Mouse (Mus musculus) embryonic stem cell, embryonic (primary cell): Measurements from ENCODE around the gene Emc9.

ENCODE experiments used
- CTCF ChIA-PET, 4 experiments: fragments of 300-600 bp in 2 of 4; fragments of 350-600 bp in 2 of 4; sonication (Branson Sonifier 250); formaldehyde crosslinking; loops; one replicate each; lab custom pipeline; 2022; ENCODE audit warnings: inconsistent platforms in 2 of 4; lab: Charles Lee
- POLR2A ChIA-PET, 4 experiments: fragments of 300-600 bp in 2 of 4; fragments of 350-600 bp in 2 of 4; sonication (Branson Sonifier 250); formaldehyde crosslinking; loops; one replicate each; lab custom pipeline; 2022; ENCODE audit warnings: antibody characterized with exemption in 4 of 4, inconsistent platforms in 1 of 4; lab: Charles Lee

The Emc9 gene

GRCm38 (mm10) chr14:55579511-55580496 lies 5.3 kb downstream of the Emc9 start:
- POLR2A ChIA-PET: interaction anchor here in 3 of 4 experiments (0.6 to 8.0 kb wide), 17 partner anchors 11 to 1518 kb away, joined by 3 to 92 read pairs (median 4); partner anchors contain the start of genes A730061H03Rik (in 3 of the 3), Dcaf11 (in 3 of the 3), Psme2 (in 3 of the 3) and Rnf31 (in 3 of the 3)
- CTCF ChIA-PET: interaction anchor here in 3 of 4 experiments (0.5 to 1.9 kb wide), 9 partner anchors 11 to 1484 kb away, joined by 3 to 5 read pairs (median 4); partner anchors contain the start of genes A730061H03Rik (in 1 of the 3), Psme2 (in 1 of the 3) and Rec8 (in 1 of the 3)

GRCm38 (mm10) chr14:55578668-55579269 lies 6.3 kb downstream of the Emc9 start:
- POLR2A ChIA-PET: interaction anchor here (0.6 to 8.0 kb wide), 23 partner anchors 9 to 666 kb away, joined by 3 to 92 read pairs (median 5); partner anchors contain the start of genes A730061H03Rik (in 4 of the 4), Dcaf11 (in 4 of the 4), Rnf31 (in 3 of the 4) and Psme2 (in 2 of the 4)
- CTCF ChIA-PET: interaction anchor here in 3 of 4 experiments (0.6 to 1.5 kb wide), 15 partner anchors 12 to 937 kb away, joined by 3 to 9 read pairs (median 3); partner anchors contain the start of genes Psme2 (in 3 of the 3), Rnf31 (in 3 of the 3), A730061H03Rik (in 2 of the 3) and Dcaf11 (in 1 of the 3)

- CTCF ChIA-PET: interaction anchor here in 3 of 4 experiments (0.5 to 1.5 kb wide), 15 partner anchors 13 to 936 kb away, joined by 3 to 9 read pairs (median 3); partner anchors contain the start of genes Psme2 (in 3 of the 3), Rnf31 (in 3 of the 3), A730061H03Rik (in 2 of the 3) and Dcaf11 (in 1 of the 3)
- POLR2A ChIA-PET: interaction anchor here (0.6 to 8.0 kb wide), 27 partner anchors 10 to 665 kb away, joined by 3 to 92 read pairs (median 4); partner anchors contain the start of genes A730061H03Rik (in 4 of the 4), Dcaf11 (in 4 of the 4), Rec8 (in 3 of the 4) and Rnf31 (in 3 of the 4)
Measured at GRCm38 (mm10) chr14:55577871-55578667, 7.0 kb downstream of the Emc9 start, which contains the start of gene Psme1. TSS of gene Psme1 (plus strand) at chr14:55578123.

- CTCF ChIA-PET: interaction anchor here in 2 of 4 experiments (0.5 to 1.6 kb wide), 6 partner anchors 13 to 299 kb away, joined by 3 to 19 read pairs (median 4); partner anchors contain the start of genes A730061H03Rik (in 1 of the 2), Dcaf11 (in 1 of the 2) and Pck2 (in 1 of the 2)
- POLR2A ChIA-PET: interaction anchor here in 3 of 4 experiments (0.7 to 8.0 kb wide), 10 partner anchors 9 to 59 kb away, joined by 4 to 92 read pairs (median 10); partner anchors contain the start of genes A730061H03Rik (in 2 of the 3), Dcaf11 (in 2 of the 3), Psme2 (in 2 of the 3) and Rnf31 (in 2 of the 3)
Measured at GRCm38 (mm10) chr14:55576376-55576775, 8.7 kb downstream of the Emc9 start.

- ChIA-PET CTCF (interaction anchor here in 3 of 4 experiments (0.6 to 1.6 kb wide), 10 partner anchors 10 to 574 kb away, joined by 3 to 19 read pairs (median 4); partner anchors contain the start of genes A730061H03Rik (in 1 of the 3), Dcaf11 (in 1 of the 3), Emc9 (in 1 of the 3) and Pck2 (in 1 of the 3)), POLR2A (interaction anchor here (0.6 to 8.0 kb wide), 16 partner anchors 9 to 921 kb away, joined by 3 to 92 read pairs (median 6); partner anchors contain the start of genes A730061H03Rik (in 2 of the 4), Dcaf11 (in 2 of the 4), Psme2 (in 2 of the 4) and Rnf31 (in 2 of the 4))
Measured at GRCm38 (mm10) chr14:55575711-55576110, 9.4 kb downstream of the Emc9 start.

- ChIA-PET POLR2A (interaction anchor here (0.6 to 8.0 kb wide), 19 partner anchors 9 to 922 kb away, joined by 3 to 92 read pairs (median 4); partner anchors contain the start of genes A730061H03Rik (in 3 of the 4), Dcaf11 (in 2 of the 4), Psme2 (in 2 of the 4) and Rnf31 (in 2 of the 4)), CTCF (interaction anchor here in 2 of 4 experiments (0.6 to 1.5 kb wide), 7 partner anchors 10 to 574 kb away, joined by 3 to 13 read pairs (median 3); partner anchors contain the start of genes Emc9 (in 1 of the 2) and Pck2 (in 1 of the 2))
Measured at GRCm38 (mm10) chr14:55575302-55575701, 9.8 kb downstream of the Emc9 start, which contains the start of gene Fitm1. TSS of gene Fitm1 (plus strand) at chr14:55575617.

- CTCF ChIA-PET: no interaction called here
- POLR2A ChIA-PET: interaction anchor here in 3 of 4 experiments (0.6 to 2.8 kb wide), 6 partner anchors 11 to 1337 kb away, joined by 3 to 15 read pairs (median 6); partner anchors contain the start of genes A730061H03Rik (in 3 of the 3), Dcaf11 (in 2 of the 3), Emc9 (in 1 of the 3) and Pck2 (in 1 of the 3)
Measured at GRCm38 (mm10) chr14:55571760-55572159, 13.3 kb downstream of the Emc9 start.

GRCm38 (mm10) chr14:55570588-55570987 lies 14.5 kb downstream of the Emc9 start:
- ChIA-PET CTCF (interaction anchor here in 2 of 4 experiments (0.6 to 1.7 kb wide), 3 partner anchors 10 to 314 kb away, joined by 3 to 6 read pairs (median 3); partner anchors contain the start of genes A730061H03Rik (in 1 of the 2) and Khnyn (in 1 of the 2)), POLR2A (interaction anchor here in 3 of 4 experiments (0.7 to 2.8 kb wide), 9 partner anchors 9 to 449 kb away, joined by 3 to 15 read pairs (median 4); partner anchors contain the start of genes A730061H03Rik (in 2 of the 3), Dcaf11 (in 2 of the 3), Emc9 (in 1 of the 3) and Gmpr2 (in 1 of the 3))

- ChIA-PET POLR2A (interaction anchor here in 2 of 4 experiments (0.8 to 8.6 kb wide), 5 partner anchors 10 to 28 kb away, joined by 3 to 92 read pairs (median 4); partner anchors contain the start of genes Psme1 (in 2 of the 2), Fitm1 (in 1 of the 2), Pck2 (in 1 of the 2) and Psme2 (in 1 of the 2)), CTCF (no interaction called here)
Measured at GRCm38 (mm10) chr14:55567496-55567895, 17.6 kb downstream of the Emc9 start.

- ChIA-PET CTCF (no interaction called here), POLR2A (interaction anchor here in 2 of 4 experiments (1.8 to 8.6 kb wide), 3 partner anchors 12 to 26 kb away, joined by 4 to 92 read pairs (median 5); partner anchors contain the start of genes Psme1 (in 2 of the 2), Fitm1 (in 1 of the 2) and Pck2 (in 1 of the 2))
Measured at GRCm38 (mm10) chr14:55565748-55566147, 19.4 kb downstream of the Emc9 start.

GRCm38 (mm10) chr14:55563249-55563648 lies 21.9 kb downstream of the Emc9 start:
- ChIA-PET POLR2A (interaction anchor here in 3 of 4 experiments (0.6 to 8.6 kb wide), 8 partner anchors 9 to 141 kb away, joined by 3 to 92 read pairs (median 4); partner anchors contain the start of genes Emc9 (in 1 of the 3), Fitm1 (in 1 of the 3), Psme1 (in 1 of the 3) and Psme2 (in 1 of the 3)), CTCF (interaction anchor here in 2 of 4 experiments (1.4 to 1.8 kb wide), 2 partner anchors 12 to 15 kb away, joined by 3 to 4 read pairs; partner anchors contain the start of gene Fitm1 (in 1 of the 2))

- CTCF ChIA-PET: interaction anchor here in 1 of 4 experiments (1.4 kb wide), 1 partner anchor 17 kb away, joined by 3 read pairs; no protein-coding TSS in a partner anchor
- POLR2A ChIA-PET: interaction anchor here in 2 of 4 experiments (0.8 to 8.6 kb wide), 13 partner anchors 9 to 312 kb away, joined by 3 to 92 read pairs (median 6); partner anchors contain the start of genes Fitm1 (in 2 of the 2), Pck2 (in 2 of the 2), Psme1 (in 2 of the 2) and Carmil3 (in 1 of the 2)
Measured at GRCm38 (mm10) chr14:55561860-55562259, 23.2 kb downstream of the Emc9 start.

GRCm38 (mm10) chr14:55560202-55561073 lies 24.7 kb downstream of the Emc9 start, which contains the start of gene A730061H03Rik:
TSS of gene A730061H03Rik (minus strand) at chr14:55560406.
- ChIA-PET POLR2A (interaction anchor here (0.5 to 8.6 kb wide), 113 partner anchors 9 to 634 kb away, joined by 3 to 92 read pairs (median 5); partner anchors contain the start of genes Psme1 (in 4 of the 4), Emc9 (in 3 of the 4), Gmpr2 (in 3 of the 4) and Nedd8 (in 3 of the 4)), CTCF (interaction anchor here (0.5 to 2.3 kb wide), 39 partner anchors 9 to 545 kb away, joined by 3 to 18 read pairs (median 4); partner anchors contain the start of genes Psme1 (in 2 of the 4), Rabggta (in 2 of the 4), Dhrs1 (in 1 of the 4) and Dhrs4 (in 1 of the 4))
